Mouse (Mus musculus) stomach, embryonic 14.5 days (tissue): ENCODE measurements around the gene Lpar2. TPM values are rescaled to one million over a fixed set of nuclear protein-coding genes. Genes with fewer than 3 reads are reported as not detected.
A peak's percentile ranks its signal among the peaks of the same experiment; 100 is the strongest.

ENCODE experiments used
- ATAC-seq: fragments of 200-750 bp; cut with Nextera tagmentation; 2 replicates; pipeline ENCODE4 v1.8.0; 2017; ENCODE audit warnings: low read depth, moderate TSS enrichment; ENCODE audit not compliant: insufficient number of reproducible peaks, insufficient read depth, low FRiP score
- H3K27ac ChIP-seq: fragments of 300-500 bp; sonication (generic); 2 replicates; pipeline ENCODE4 v1.5.1; 2014; ENCODE audit warnings: mild to moderate bottlenecking, low read length, moderate library complexity, mixed read lengths
- H3K27me3 ChIP-seq: fragments of 300-500 bp; sonication (generic); 2 replicates; pipeline ENCODE4 v1.6.1; 2014; ENCODE audit warnings: low read length, control low read depth, mixed read lengths; ENCODE audit not compliant: control insufficient read depth, insufficient read depth
- H3K36me3 ChIP-seq: fragments of 300-500 bp; sonication (generic); 2 replicates; pipeline ENCODE4 v1.6.1; 2014; ENCODE audit warnings: mild to moderate bottlenecking, control low read depth, low read length, moderate library complexity, mixed read lengths; ENCODE audit not compliant: control insufficient read depth, insufficient read depth
- H3K4me1 ChIP-seq: fragments of 300-500 bp; sonication (generic); 2 replicates; pipeline ENCODE4 v1.6.1; 2014; ENCODE audit warnings: low read length, control low read depth, mixed read lengths; ENCODE audit not compliant: control insufficient read depth, insufficient read depth
- H3K4me2 ChIP-seq: fragments of 300-500 bp; sonication (generic); replicated peaks from 2 replicates; pipeline ENCODE4 v1.6.1; 2014; ENCODE audit warnings: low read depth, low read length, control low read depth
- H3K4me3 ChIP-seq: fragments of 300-500 bp; sonication (generic); 2 replicates; pipeline ENCODE4 v1.5.1; 2014; ENCODE audit warnings: low read depth, low read length, control low read depth
- H3K9ac ChIP-seq: fragments of 300-500 bp; sonication (generic); replicated peaks from 2 replicates; pipeline ENCODE4 v1.6.1; 2014; ENCODE audit warnings: low read depth, mild to moderate bottlenecking, control low read depth, low read length, moderate library complexity, mixed read lengths
- H3K9me3 ChIP-seq: fragments of 300-500 bp; sonication (generic); 2 replicates; pipeline ENCODE4 v1.6.1; 2016; ENCODE audit warnings: low read depth, low read length, control low read depth; ENCODE audit not compliant: control insufficient read depth
- WGBS: fragments of 180-500 bp; shearing (Covaris S2); extraction: QIAGEN DNeasy Blood & Tissue Kit; methylation state at CpG from one replicate; pipeline ENCODE4 v1.1.7; 2014; 5-methylcytosine and 5-hydroxymethylcytosine counted together
- polyA plus RNA-seq: library from polyadenylated mRNA; unstranded; fragments of >200 nt; fragmentation: Nextera tagmentation; extraction: Ambion mirVana; gene quantifications from 2 replicates; pipeline ENCODE4 v1.2.1, GENCODE M21; 2014

Gene Lpar2
- polyA plus RNA-seq, 1 experiment from 2014 or later: 1.2 TPM

DNA sequence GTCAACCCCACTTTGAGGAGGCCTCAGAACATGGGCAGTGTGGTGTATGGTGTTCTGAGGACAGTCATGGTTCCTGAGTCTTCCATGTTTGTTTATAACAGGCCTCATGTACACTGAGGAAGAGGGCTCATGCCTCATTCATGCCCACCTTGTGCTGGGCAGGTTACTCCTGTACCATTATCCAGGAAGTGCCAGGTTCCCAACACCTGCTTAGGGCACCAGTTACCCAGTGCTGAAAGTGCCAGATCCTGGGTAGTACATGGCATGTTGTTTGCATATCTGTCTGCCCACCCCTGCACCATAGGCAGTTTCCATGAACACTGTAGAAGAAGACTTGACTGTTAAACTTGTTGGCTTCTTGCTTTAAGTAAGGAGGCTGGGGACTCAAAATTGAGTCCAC is 20.0 kb upstream of the Lpar2 start:
- Histone ChIP-seq H3K4me1 (no peaks in the 10 kb centered on the region), H3K27ac (no peak overlapping the region), H3K36me3 (peaks cover 93% of the 10 kb centered on the region), H3K4me3 (no peak overlapping the region), H3K9me3 (no peaks in the 10 kb centered on the region), H3K4me2 (no peak overlapping the region), H3K27me3 (no peaks in the 10 kb centered on the region), H3K9ac (no peak overlapping the region)
- no peak for ATAC-seq

DNA sequence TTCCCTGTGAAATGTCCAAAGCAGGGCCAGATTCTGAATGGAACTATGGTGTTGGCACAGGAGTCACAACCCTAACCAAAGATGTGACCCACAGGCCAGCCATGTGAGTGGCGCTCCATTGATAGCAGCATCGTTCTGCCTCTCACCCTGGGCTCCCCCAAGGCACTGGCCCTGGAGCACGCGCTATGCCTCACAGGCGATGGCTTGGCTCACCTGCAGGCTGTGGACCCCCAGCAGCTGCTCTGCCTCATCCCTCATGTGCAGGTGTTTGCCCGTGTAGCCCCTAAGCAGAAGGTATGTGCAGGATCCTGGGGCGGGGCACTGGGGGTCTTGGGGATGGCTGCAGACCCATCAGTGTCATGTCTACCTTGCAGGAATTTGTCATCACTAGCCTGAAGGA is 18.9 kb upstream of the Lpar2 start:
- H3K9me3 ChIP-seq: no peaks in the 10 kb centered on the region
- H3K9ac ChIP-seq: no peak overlapping the region
- H3K4me1 ChIP-seq: no peaks in the 10 kb centered on the region
- H3K4me2 ChIP-seq: no peak overlapping the region
- no peak for ATAC-seq
- 96% methylated on average over 7 of the region's 7 CpGs for WGBS
- no peak overlapping the region for H3K4me3 ChIP-seq
- H3K27ac ChIP-seq: no peak overlapping the region
- H3K27me3 ChIP-seq: no peaks in the 10 kb centered on the region
- peaks cover 91% of the 10 kb centered on the region for H3K36me3 ChIP-seq

GRCm38 (mm10) chr8:69804537-69804936 is 17.7 kb upstream of the Lpar2 start:
- Histone ChIP-seq H3K4me2 (no peak overlapping the region), H3K9me3 (no peaks in the 10 kb centered on the region), H3K4me3 (no peak overlapping the region), H3K27me3 (no peaks in the 10 kb centered on the region), H3K36me3 (peaks cover 80% of the 10 kb centered on the region), H3K9ac (no peak overlapping the region), H3K27ac (no peak overlapping the region), H3K4me1 (no peaks in the 10 kb centered on the region)
- ATAC-seq: no peak
- WGBS: 91% methylated on average over 6 of the region's 6 CpGs

DNA sequence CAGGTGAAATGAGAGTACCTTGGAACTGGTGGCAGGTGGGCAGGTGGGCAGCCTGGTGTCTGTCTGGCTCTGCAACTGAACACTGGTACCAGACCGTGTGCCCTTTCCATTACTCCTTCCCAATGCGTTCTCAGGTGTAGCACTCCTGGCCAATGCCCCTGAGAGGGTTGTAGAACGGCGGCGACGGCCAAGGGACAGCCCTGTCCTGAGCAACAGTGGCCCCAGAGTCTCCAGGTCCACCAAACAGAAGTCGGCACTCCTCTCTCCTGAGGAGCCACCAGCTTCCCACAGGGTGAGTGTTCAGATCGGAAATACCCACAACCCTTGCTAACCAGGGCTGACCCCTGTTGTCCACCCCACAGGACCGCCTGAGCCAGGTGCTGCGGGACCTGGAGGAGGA is 17.1 kb upstream of the Lpar2 start:
- H3K4me1 ChIP-seq: no peaks in the 10 kb centered on the region
- H3K4me2 ChIP-seq: no peak overlapping the region
- 91% methylated on average over 10 of the region's 10 CpGs for WGBS
- no peak overlapping the region for H3K4me3 ChIP-seq
- no peak overlapping the region for H3K27ac ChIP-seq
- ATAC-seq: no peak
- H3K9ac ChIP-seq: no peak overlapping the region
- H3K9me3 ChIP-seq: no peaks in the 10 kb centered on the region
- H3K27me3 ChIP-seq: no peaks in the 10 kb centered on the region
- H3K36me3 ChIP-seq: peaks cover 74% of the 10 kb centered on the region

DNA sequence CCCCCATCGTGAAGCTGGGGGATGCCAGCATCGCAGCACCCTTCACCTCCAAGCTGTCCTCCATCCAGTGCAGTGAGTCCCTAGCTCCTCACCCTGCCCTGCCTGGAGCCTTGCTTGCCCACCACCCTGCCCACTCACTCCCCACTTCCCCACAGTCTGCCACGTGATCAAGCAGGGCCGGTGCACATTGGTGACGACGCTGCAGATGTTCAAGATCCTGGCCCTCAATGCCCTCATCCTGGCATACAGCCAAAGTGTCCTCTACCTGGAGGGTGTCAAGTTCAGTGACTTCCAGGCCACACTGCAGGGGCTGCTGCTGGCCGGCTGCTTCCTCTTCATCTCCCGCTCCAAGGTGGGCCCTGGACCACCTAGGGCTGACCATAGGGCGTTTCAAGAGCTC is 16.7 kb upstream of the Lpar2 start:
- no peak for ATAC-seq
- WGBS: 91% methylated on average over 9 of the region's 9 CpGs
- H3K36me3 ChIP-seq: peaks cover 70% of the 10 kb centered on the region

GRCm38 (mm10) chr8:69807236-69807635 is 15.0 kb upstream of the Lpar2 start:
- no peaks in the 10 kb centered on the region for H3K4me1 ChIP-seq
- ATAC-seq: no peak
- no peaks in the 10 kb centered on the region for H3K27me3 ChIP-seq
- H3K9me3 ChIP-seq: no peaks in the 10 kb centered on the region
- no peak overlapping the region for H3K4me3 ChIP-seq
- no peak overlapping the region for H3K27ac ChIP-seq
- WGBS: 92% methylated on average over 5 of the region's 5 CpGs
- H3K9ac ChIP-seq: no peak overlapping the region
- H3K4me2 ChIP-seq: no peak overlapping the region
- peaks cover 60% of the 10 kb centered on the region for H3K36me3 ChIP-seq

More for the DNA sequence above, 16.7 kb upstream of the Lpar2 start:
- no peak overlapping the region for H3K27ac ChIP-seq
- no peaks in the 10 kb centered on the region for H3K9me3 ChIP-seq
- no peak overlapping the region for H3K4me2 ChIP-seq
- no peak overlapping the region for H3K4me3 ChIP-seq
- no peaks in the 10 kb centered on the region for H3K27me3 ChIP-seq
- no peaks in the 10 kb centered on the region for H3K4me1 ChIP-seq
- H3K9ac ChIP-seq: no peak overlapping the region

DNA sequence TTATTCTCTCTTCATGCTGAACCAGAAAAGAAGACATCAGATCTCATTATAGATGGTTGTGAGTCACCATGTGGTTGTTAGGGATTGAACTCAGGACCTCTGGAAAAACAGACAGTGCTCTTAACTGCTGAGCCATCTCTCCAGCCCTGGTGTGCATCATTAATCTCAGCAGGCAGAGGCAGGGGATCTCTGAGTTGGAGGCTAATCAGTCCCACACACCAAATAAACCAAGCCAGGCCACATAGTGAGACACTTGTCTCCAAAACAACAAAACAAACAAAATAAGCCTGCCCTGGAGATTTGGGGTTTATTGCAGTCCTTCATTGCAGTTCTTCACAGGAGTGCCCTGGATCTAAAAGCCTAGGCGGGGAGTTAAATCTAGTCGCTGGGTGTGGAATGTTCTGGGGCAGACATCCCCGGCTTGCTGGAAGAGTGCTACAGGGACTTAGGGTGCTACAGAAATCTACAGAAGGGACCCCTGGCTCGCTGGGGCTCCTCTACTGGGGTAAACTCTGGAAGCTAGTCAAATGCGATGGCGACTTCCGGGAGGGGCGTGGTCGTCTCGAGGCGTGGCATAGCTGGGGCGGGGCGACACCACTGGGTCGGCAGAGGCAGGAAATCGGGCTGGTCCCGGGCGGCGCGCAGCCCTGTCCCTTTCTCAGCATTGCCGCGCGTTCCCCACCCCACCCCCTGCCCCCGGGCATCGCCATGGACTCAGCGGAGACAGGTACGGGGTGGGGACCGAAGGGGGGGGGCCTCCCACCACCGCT is 13.9 kb upstream of the Lpar2 start, which contains the start of gene Gmip:
Gene Gmip (plus strand): TSS at position 586 of the 770 bp plus-strand sequence.
- no peaks in the 10 kb centered on the region for H3K27me3 ChIP-seq
- no peaks in the 10 kb centered on the region for H3K4me1 ChIP-seq
- 7% methylated on average over 26 of the region's 28 CpGs for WGBS
- 0 out of 2 replicates have a peak within 1 kb of the TSS, but pooled peaks have one; percentile 30 for H3K27ac ChIP-seq
- ATAC-seq: peak; percentile 84
- peak within 1 kb of the TSS; percentile 54 for H3K4me3 ChIP-seq
- H3K4me2 ChIP-seq: peak within 1 kb of the TSS; percentile 91
- peaks cover 51% of the 10 kb centered on the region for H3K36me3 ChIP-seq
- peak within 1 kb of the TSS; percentile 51 for H3K9ac ChIP-seq
- no peaks in the 10 kb centered on the region for H3K9me3 ChIP-seq

GRCm38 (mm10) chr8:69808864-69809403 is 13.3 kb upstream of the Lpar2 start:
- peak overlapping the region; percentile 91 for H3K4me2 ChIP-seq
- 1% methylated on average over 23 of the region's 23 CpGs for WGBS
- peak overlapping the region; percentile 54 for H3K4me3 ChIP-seq
- H3K4me1 ChIP-seq: no peaks in the 10 kb centered on the region
- peak; percentile 30; the same call in 1 of the 2 replicates for ATAC-seq
- peaks cover 45% of the 10 kb centered on the region for H3K36me3 ChIP-seq
- H3K9ac ChIP-seq: peak overlapping the region; percentile 51
- H3K27me3 ChIP-seq: no peaks in the 10 kb centered on the region
- H3K27ac ChIP-seq: 0 out of 2 replicates have a peak overlapping the region, but pooled peaks have one; percentile 30
- H3K9me3 ChIP-seq: no peaks in the 10 kb centered on the region
